Mouse (Mus musculus): ENCODE results near the gene Gm49393. TPM values are rescaled to one million over a fixed set of nuclear protein-coding genes. Genes with fewer than 3 reads are reported as not detected.
"Not testable (repeated sequence)": the region's sequence is repeated elsewhere in the genome, so short reads cannot be mapped to it uniquely, and the experiment has no call there.

Gene Gm49393
- not detected in 2 replicates for polyA plus RNA-seq (2012; rRNA removed)

DNA sequence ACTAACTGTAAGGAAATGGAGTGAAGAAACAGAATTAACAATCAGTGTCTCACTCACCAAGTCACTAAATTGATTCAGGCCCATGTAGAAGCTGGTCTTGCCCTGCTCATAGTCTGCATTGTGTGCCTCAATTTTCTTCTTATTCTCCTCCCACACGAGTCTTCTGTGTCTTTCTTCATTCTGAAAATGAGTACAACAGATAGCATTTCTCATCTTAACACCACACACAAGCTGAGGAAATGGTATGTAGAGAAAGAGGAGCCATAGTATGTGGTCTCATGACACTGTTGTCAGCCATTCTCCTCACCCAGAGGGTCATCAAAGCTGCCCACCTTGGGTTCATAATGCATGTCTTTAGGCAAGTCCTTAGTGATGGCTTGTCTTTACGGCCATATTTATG, at the start of gene Gm49393:
Gm49393 (minus strand) TSS at position 101 of the 400 bp plus-strand sequence.
- DNase-seq (ENCODE audit: extremely low spot score in 1 of 2, low spot score in 1 of 2): not testable (repeated sequence)

DNA sequence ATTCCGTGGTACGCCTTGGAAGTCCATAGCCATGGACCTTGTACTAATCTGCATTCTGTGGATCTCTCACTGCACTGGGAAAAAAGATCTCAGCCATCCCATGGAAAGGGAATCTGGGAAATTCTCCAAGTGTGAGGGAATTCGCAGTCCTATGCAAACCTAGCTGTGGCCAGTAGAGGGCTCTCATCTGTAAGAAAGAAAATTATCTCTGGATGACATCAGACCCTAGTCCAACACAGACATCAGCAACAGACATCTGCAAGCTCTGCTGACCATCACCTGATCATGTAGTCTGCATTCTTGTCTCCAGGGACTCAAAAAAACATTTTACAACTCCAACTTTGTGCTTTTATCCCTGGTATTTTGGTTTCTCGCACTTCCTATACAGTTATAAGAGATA, 36.9 kb upstream of the Gm49393 start:
- not testable (repeated sequence) for DNase-seq (ENCODE audit: extremely low spot score in 1 of 2, low spot score in 1 of 2)

DNA sequence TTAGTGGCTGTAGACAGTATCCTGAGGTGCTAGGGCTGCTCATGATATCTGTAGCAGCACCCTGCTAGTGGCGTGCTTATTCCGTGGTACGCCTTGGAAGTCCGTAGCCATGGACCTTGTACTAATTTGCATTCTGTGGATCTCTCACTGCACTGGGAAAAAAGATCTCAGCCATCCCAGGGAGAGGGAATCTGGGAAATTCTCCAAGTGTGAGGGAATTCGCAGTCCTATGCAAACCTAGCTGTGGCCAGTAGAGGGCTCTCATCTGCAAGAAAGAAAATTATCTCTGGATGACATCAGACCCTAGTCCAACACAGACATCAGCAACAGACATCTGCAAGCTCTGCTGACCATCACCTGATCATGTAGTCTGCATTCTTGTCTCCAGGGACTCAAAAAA, 28.6 kb upstream of the Gm49393 start:
- not testable (repeated sequence) for DNase-seq (ENCODE audit: extremely low spot score in 1 of 2, low spot score in 1 of 2)

DNA sequence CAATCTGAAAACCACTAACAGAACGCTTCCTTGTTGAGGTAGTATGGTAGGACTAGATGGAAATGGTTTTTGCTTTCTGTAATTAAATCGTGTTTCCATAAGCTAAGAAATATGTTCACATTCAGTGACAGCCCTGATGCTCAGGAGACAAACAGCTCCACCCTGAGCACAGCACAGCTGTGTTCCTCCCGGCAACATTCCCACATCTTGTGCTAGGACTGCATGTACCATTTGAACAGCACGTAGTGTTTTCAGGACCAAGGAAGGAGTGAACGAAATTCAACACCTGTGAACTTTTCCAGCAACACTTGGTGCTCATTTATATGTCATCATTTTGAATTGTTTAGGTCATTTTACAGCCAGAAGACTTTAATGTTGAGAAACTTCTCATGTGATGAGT, 26.3 kb upstream of the Gm49393 start:
- DNase-seq (ENCODE audit: extremely low spot score in 1 of 2, low spot score in 1 of 2): no peak

DNA sequence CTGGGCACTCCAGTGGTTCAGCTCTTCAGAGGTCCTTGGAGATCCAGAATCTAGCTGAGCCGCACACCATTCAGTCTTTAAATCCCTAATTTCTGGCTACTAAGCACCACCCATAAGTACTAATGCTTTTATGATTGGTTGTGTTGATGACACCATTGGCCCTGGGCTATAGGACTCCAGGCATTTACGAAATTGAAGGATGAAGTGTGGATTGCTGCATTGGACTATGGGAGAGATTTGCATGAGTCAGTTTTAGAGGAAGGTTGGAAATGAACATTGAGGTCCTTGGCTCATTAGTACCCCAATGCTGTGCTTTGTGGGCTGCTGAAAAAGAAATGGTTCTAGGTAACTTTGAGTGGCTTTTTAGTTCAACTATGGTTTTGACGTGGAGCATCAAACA, 6.5 kb upstream of the Gm49393 start, which contains the start of gene Tpbpa:
Tpbpa (minus strand) TSS at position 101 of the 400 bp plus-strand sequence.
- not testable (repeated sequence) for DNase-seq (ENCODE audit: extremely low spot score in 1 of 2, low spot score in 1 of 2)

DNA sequence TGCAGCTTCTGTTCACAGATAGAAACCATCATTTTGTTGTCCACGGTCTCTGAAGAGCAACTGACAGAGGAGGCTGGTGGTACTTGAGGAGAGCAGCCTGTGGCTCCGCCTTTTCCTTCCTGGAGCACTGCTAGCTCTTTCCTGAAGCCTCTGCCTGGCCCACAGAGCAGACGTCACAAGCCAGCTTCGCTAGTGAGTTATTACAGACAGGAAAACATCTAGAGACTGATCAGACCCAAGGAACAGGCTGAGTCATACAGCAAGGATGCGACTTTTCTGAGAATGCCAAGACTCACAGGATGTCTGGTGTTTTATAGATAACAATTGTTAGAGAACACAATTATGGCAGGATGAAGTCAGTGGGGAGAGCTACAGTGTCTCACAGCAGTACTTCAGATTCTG, 1.1 kb upstream of the Gm49393 start, which contains the start of the genes Gm49391 and Ctla2a:
Gm49391 (minus strand) TSS at position 72 of the 402 bp plus-strand sequence.
Ctla2a (minus strand) TSS at position 126 of the 402 bp plus-strand sequence.
- DNase-seq (ENCODE audit: extremely low spot score in 1 of 2, low spot score in 1 of 2): no peak

DNA sequence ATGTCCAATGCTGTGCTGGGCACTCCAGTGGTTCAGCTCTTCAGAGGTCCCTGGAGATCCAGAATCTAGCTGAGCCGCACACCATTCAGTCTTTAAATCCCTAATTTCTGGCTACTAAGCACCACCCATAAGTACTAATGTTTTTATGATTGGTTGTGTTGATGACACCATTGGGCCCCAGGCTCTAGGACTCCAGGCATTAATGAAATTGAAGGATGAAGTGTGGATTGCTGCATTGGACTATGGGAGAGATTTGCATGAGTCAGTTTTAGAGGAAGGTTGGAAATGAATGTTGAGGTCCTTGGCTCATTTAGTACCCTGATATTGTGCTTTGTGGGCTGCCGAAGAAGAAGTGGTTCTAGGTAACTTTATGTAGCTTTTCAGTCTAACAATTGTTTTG, 30.6 kb downstream of the Gm49393 start, which contains the start of gene Tpbpb:
Tpbpb (minus strand) TSS at position 101 of the 400 bp plus-strand sequence.
- not testable (repeated sequence) for DNase-seq (ENCODE audit: extremely low spot score in 1 of 2, low spot score in 1 of 2)

DNA sequence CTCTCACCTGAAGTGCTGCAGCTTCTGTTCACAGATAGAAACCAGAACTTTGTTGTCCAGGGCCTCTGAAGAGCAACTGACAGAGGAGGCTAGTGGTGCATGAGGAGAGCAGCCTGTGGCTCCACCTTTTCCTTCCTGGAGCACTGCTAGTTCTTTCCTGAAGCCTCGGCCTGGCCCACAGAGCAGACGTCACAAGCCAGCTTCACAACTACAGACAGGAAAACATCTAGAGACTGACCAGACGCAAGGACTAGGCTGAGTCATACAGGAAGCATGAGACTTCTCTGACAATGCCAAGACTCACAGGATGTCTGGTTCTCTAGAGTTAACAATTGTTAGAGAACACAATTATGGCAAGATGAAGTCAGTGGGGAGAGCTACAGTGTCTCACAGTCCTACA, 38.1 kb downstream of the Gm49393 start, which contains the start of gene Ctla2b:
Ctla2b (minus strand) TSS at position 120 of the 400 bp plus-strand sequence.
- DNase-seq (ENCODE audit: extremely low spot score in 1 of 2, low spot score in 1 of 2): peak in 1 of 2 experiments; percentile 0

DNA sequence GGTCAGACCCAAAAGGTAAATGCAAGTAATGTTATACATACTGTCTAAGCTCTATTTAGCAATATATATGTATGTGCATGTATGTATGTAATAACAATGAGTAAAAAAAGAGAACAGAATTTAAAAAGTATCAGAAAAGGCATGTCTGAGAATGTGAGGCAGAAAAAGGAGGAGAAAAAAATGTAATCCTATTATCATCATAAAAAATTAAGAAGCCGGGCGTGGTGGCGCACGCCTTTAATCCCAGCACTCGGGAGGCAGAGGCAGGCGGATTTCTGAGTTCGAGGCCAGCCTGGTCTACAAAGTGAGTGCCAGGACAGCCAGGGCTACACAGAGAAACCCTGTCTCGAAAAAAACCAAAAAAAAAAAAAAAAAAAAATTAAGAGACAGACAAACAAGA, 38.6 kb downstream of the Gm49393 start, which contains the start of gene Gm49392:
Gm49392 (minus strand) TSS at position 101 of the 400 bp plus-strand sequence.
- DNase-seq (ENCODE audit: extremely low spot score in 1 of 2, low spot score in 1 of 2): not testable (repeated sequence)

DNA sequence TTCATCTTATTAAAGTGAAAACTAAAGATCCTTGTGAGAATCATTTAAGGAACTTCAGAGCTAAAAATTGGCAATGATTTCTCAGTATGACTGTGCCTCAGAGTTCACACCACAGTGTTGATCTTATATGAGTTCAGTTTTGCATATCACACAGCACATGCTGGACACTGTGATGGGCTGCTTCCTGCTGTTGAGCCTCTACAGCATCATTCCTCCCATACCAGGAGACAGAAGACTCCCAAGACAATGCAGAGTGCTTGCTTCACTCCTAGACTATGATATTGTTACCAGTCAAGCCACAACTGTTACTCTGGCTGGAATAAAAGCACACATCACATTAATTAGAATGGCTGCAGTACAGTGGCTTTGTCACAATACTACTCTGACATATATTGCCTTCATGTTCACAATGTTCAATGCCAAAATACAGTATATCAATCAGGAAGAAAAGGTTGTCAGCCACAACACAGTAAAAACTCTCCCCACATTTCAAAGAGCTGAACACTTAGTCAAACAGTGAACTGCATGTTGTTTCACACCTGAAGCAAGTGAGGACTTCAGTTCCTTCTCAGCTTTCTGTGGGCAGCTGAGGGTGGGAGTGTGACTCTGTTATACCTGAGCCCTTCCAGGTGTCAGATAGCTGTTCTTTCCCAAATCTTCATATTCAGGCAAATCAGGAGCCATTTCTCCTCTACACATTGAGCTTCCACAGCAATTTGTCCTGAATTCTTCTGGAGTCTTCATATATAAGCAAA, 39.8 kb downstream of the Gm49393 start:
- no peak for DNase-seq (ENCODE audit: extremely low spot score in 1 of 2, low spot score in 1 of 2)

DNA sequence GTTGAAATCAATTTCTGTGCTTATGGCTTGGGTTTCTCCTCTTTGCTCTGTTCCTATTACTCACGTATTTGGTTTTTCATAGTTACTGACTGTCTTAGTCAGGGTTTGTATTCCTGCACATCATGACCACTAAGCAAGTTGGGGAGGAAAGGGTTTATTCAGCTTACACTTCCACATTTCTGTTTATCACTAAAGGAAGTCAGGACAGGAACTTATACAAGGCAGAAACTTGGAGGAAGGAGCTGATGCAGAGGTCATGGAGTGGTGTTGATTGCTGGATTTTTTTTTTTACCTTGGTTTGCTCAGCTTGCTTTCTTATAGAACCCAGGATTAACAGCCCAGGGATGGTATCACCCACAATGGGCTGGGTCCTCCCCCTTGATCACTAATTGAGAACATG, 43.1 kb downstream of the Gm49393 start:
- no peak for DNase-seq (ENCODE audit: extremely low spot score in 1 of 2, low spot score in 1 of 2)

DNA sequence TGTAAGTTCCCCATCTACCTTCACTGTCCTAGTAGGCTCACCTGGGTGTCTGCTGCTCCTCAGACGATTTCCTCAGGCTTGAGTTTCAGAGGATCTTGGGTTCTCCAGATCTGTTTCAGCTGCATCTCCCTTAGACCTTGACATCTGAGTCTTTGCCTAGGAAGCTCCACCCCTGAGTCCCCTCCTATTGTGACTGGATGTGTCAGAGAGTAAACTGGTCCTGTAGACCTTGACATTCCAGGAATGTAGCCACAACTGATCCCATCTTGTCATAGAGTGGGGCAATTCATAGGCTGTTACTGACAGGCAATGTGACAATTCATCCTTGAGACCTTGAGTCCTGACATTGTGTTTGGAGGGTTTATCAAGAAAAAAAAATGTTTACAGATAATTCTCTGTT, 71.1 kb downstream of the Gm49393 start, which contains the start of gene 4930486L24Rik:
4930486L24Rik (minus strand) TSS at position 195 of the 400 bp plus-strand sequence.
- no peak for DNase-seq (ENCODE audit: extremely low spot score in 1 of 2, low spot score in 1 of 2)

DNA sequence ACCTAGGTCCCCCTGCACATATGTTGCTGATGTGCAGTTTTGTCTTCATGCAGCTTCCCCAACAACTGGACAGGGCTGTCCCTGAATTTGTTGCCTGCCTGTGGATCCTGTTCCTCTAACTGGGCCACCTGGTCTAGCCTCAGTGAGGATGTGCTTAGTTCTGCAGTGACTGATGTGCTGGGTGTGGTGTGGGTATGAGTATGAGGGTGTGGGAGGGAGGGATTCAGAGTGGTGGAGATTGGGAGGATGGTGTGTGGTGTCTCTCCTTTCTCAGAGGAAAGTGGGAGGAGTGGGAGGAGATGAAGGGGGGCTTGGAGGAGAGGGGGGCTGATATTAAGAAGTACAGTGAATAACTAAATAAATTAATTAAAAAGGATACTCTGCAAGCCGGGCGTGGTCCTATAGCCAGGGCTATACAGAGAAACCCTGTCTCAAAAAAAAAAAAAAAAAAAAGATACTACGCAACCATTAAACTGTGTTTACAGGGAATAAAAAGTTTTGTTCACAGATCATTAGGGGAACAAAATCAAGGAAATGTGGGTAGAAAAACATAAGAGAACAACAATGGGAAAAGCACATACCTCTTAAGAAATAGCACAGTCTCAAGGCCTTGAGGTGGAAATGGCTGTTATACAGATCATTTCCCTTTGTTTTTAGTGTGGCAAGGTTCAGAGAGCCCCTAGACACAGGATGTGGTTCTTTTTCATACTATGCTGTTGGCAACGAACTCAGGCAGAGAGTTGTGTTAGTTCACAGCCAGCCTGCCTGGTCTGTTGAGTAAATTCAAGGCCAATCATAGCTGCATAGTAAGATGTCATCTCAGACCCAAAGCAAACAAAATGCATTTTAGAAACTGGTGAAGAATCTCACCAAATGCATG, 86.9 kb downstream of the Gm49393 start:
- no peak for DNase-seq (ENCODE audit: extremely low spot score in 1 of 2, low spot score in 1 of 2)

DNA sequence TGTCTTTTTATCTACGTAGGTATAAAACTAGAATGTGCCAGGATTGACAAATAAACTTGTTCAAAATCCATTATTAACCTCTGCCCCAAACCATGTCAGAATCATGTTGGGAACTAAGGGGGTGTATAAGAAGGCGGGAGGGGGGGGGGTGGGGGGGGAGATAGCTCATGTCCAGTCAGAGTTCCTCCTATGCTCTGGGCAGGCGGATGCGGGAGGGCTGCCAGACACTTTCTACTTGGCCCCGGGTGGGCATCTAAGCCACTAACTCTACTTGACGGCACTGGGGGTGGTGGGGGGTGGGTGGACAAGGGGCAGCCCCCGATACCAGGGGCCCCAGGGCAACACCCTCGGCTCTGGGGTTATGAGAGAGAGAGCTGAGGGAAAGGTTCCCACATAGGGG, 92.2 kb downstream of the Gm49393 start:
- no peak for DNase-seq (ENCODE audit: extremely low spot score in 1 of 2, low spot score in 1 of 2)

DNA sequence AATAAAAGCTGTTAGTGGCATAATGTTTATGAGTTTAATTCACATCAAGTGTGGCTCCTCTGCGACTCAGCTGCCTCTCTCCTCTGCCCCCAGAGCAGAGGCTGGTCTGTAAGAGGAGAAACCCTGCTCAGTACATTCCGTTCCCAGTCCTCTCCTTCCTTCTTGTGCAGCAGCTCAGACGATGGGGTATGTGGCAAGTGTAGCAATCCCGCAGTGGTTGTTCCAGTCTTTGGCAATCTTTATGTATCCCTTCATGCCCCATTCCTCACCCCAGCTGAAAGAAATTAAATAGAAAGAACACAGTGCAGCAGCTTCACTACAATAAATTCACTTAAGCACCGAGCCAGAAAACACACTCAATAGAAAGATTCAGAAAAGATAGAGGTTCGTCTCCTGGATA, 92.7 kb downstream of the Gm49393 start:
- no peak for DNase-seq (ENCODE audit: extremely low spot score in 1 of 2, low spot score in 1 of 2)

DNA sequence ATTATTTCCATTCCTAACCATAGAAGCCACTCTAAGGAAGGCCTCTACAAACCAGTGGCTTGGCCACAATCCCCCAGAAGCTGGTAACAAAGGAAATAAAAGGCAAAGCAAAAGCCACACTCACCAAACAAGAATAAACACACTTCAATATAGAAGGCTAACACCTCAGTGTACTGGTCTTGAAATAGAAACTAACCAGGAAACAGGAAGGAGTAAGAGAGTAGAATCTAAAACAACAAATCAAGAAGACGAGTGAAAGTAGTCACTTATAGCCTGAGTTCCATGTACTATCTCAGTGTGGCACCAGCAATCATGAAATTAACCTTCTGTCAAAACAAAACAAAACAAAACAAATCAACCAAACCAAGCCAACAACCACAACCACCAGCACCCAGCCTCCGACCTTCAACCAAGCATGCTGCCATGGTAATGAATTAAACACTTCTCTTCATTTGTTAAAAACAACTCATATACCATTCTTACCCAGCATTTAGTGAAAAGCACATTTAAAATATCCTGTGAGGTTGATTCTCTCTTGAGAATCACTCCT, 96.0 kb downstream of the Gm49393 start:
- no peak for DNase-seq (ENCODE audit: extremely low spot score in 1 of 2, low spot score in 1 of 2)

DNA sequence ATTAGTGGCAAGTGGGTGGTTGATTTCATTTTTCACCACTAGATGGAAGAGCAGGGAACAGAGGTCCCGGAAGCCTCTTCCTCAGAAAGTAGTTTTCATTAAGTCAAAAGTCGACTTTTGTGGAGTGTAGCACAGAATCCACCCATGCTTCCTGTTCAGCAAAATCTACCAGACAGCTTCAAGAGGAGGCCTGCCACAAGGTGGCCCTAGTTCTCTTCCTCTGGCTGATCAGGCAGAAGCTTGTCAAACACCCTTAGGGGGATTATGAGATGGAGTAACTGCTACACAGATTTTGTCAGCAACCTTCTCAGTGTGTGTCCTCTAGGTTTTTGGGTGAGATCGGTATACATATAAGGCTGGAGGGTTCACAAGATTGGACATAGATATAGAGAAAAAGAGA, 109.3 kb downstream of the Gm49393 start:
- no peak for DNase-seq (ENCODE audit: extremely low spot score in 1 of 2, low spot score in 1 of 2)

DNA sequence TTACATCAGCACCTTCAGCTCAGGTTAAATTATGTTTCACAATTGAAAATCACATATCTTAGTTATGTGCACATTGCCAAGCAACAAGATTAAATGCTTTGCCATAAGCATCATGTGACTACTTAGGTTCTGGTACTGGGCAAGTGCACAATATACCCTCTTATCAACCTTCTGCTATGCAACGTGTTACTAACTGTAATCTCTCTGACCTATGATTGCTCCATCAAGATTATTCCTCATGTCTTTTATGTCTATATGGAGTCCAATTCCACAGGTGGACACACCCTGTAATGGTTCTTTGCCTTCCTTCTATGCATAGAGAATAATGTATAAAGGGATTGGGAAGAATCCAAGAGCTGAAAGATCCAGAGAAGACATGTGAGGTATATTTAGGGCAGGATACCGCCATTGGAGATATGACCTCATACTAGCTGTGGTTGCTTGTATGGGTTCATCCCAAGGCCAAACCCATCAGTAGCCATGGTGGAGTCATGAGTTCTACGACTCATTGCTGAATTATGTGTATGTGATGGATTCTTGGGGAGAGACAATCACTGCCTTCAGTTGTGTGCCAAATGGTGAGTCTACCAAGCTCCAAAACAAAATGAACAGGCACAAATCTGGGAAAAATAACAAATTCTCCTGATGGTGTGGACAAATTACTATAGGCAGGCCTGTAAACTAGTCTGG, 114.8 kb downstream of the Gm49393 start:
- DNase-seq (ENCODE audit: extremely low spot score in 1 of 2, low spot score in 1 of 2): no peak

DNA sequence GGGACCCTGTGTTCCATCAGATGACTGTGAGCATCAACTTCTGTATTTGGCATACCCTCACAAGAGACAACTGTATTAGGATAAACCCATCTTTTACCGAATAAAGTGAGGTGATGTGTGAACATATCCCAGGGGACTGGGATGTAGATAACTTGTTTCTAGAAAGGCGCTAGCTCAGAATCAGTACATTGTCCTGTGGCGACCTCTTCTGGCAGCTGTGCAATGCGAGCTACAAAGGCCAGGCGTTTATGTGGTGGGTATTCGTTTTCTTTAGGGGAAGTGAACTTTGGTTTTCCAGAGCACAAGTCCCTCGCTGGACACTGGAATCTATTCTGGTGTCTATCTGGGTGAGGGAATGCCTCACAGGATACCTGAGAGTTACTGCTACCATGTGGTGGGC, 115.9 kb downstream of the Gm49393 start:
- peak in 1 of 2 experiments; percentile 40 for DNase-seq (ENCODE audit: extremely low spot score in 1 of 2, low spot score in 1 of 2)

DNA sequence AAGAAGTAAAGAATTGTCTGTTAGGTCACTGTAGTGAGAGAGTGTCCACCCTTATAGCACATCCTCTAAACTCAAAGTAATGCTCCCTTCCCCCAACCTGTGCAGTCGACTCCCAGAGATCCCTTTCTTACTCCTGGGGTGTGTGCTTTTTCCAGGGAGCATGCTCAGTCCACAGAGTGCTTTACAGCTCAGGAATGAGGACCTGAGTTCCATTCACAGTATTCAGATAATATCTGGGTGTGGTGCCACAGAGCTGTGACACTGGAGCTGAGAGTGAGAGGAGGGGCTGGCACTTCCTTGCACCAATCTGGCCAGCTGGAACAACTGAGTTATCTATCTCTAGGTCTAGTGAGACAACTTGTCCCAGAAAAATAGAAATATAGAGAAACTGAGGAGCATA, 121.7 kb downstream of the Gm49393 start:
- no peak for DNase-seq (ENCODE audit: extremely low spot score in 1 of 2, low spot score in 1 of 2)
